Mouse (Mus musculus) myocyte (in vitro differentiated cells): ENCODE measurements around the gene Gnaz. TPM values are rescaled to one million over a fixed set of nuclear protein-coding genes. Genes with fewer than 3 reads are reported as not detected.
"Not testable (repeated sequence)": the region's sequence is repeated elsewhere in the genome, so short reads cannot be mapped to it uniquely, and the experiment has no call there.

Experiments used
- H3K27me3 ChIP-seq: one replicate; pipeline ENCODE4 v1.6.1; 2011; ENCODE audit not compliant: control insufficient read depth, insufficient read depth, insufficient read length
- H3K36me3 ChIP-seq: one replicate; pipeline ENCODE4 v1.6.1; 2011; ENCODE audit not compliant: control insufficient read depth, insufficient read depth
- H3K4me2 ChIP-seq: one replicate; pipeline ENCODE4 v1.6.1; 2011; ENCODE audit warnings: low read depth, control low read depth
- H3K4me3 ChIP-seq: one replicate; pipeline ENCODE4 v1.5.1; 2011; ENCODE audit warnings: mild to moderate bottlenecking, control low read depth, moderate library complexity
- H3K79me2 ChIP-seq: one replicate; pipeline ENCODE4 v1.6.1; 2011; ENCODE audit not compliant: control insufficient read depth, insufficient read depth
- H3ac ChIP-seq: one replicate; pipeline ENCODE4 v1.6.1; 2011; ENCODE audit not compliant: control insufficient read depth, insufficient read length
- CEBPB ChIP-seq: IDR thresholded peaks from 2 replicates; pipeline ENCODE4 v1.6.1; 2011; ENCODE audit warnings: mild to moderate bottlenecking, moderate library complexity; ENCODE audit not compliant: poor library complexity, insufficient read depth, severe bottlenecking
- E2F4 ChIP-seq: IDR thresholded peaks from one replicate; pipeline ENCODE4 v1.6.1; 2011; ENCODE audit warnings: mild to moderate bottlenecking, control low read depth, moderate library complexity; ENCODE audit not compliant: insufficient read depth
- MAX ChIP-seq: IDR thresholded peaks from one replicate; pipeline ENCODE4 v1.6.1; 2011; ENCODE audit warnings: low read depth, mild to moderate bottlenecking, control low read depth
- MYOD1 ChIP-seq, 3 experiments: IDR thresholded peaks; one replicate each; pipeline ENCODE4 v1.6.1; 2011; ENCODE audit warnings: control low read depth in 2 of 3, low read depth in 2 of 3, mild to moderate bottlenecking in 2 of 3, moderate library complexity in 1 of 3; ENCODE audit not compliant: insufficient read length in 2 of 3, control insufficient read depth in 1 of 3
- MYOG ChIP-seq, 3 experiments: IDR thresholded peaks; one replicate each; pipeline ENCODE4 v1.6.1; 2011; ENCODE audit warnings: control low read depth in 2 of 3, low read depth in 2 of 3, mild to moderate bottlenecking in 2 of 3; ENCODE audit not compliant: insufficient read length in 2 of 3, control insufficient read depth in 1 of 3, insufficient read depth in 1 of 3
- POLR2A ChIP-seq: IDR thresholded peaks from one replicate; pipeline ENCODE4 v1.6.1; 2011; ENCODE audit warnings: low read depth, mild to moderate bottlenecking, control low read depth, moderate library complexity; ENCODE audit not compliant: insufficient read length
- POLR2AphosphoS2 ChIP-seq: IDR thresholded peaks from one replicate; pipeline ENCODE4 v1.6.1; 2011; ENCODE audit warnings: low read depth, control low read depth; ENCODE audit not compliant: insufficient read length
- REST ChIP-seq: IDR thresholded peaks from one replicate; pipeline ENCODE4 v1.6.1; 2011; ENCODE audit warnings: mild to moderate bottlenecking, control low read depth, moderate library complexity; ENCODE audit not compliant: insufficient read depth, insufficient read length
- SRF ChIP-seq: IDR thresholded peaks from one replicate; pipeline ENCODE4 v1.6.1; 2011; ENCODE audit warnings: low read depth; ENCODE audit not compliant: control insufficient read depth, insufficient read length
- TCF12 ChIP-seq: IDR thresholded peaks from one replicate; pipeline ENCODE4 v1.6.1; 2011; ENCODE audit warnings: mild to moderate bottlenecking, control low read depth; ENCODE audit not compliant: poor library complexity, insufficient read depth, severe bottlenecking
- TCF3 ChIP-seq: IDR thresholded peaks from one replicate; pipeline ENCODE4 v1.6.1; 2011; ENCODE audit warnings: low read depth, control low read depth; ENCODE audit not compliant: insufficient read length
- USF1 ChIP-seq: IDR thresholded peaks from one replicate; pipeline ENCODE4 v1.6.1; 2011; ENCODE audit warnings: low read depth, mild to moderate bottlenecking, control low read depth, moderate library complexity
- polyA plus RNA-seq: library from polyadenylated mRNA; unstranded; fragments of >200 nt; fragmentation: generic; extraction: Trizol; gene quantifications from one replicate; pipeline ENCODE4 v1.2.1, GENCODE M21; 2012; ENCODE audit warnings: missing spikeins

The Gnaz gene
- polyA plus RNA-seq, 1 experiment = 0.54 TPM

GRCm38 (mm10) chr10:75032395-75032794 lies 65.4 kb downstream of the Gnaz start, which contains the start of gene Rsph14:
Gene Rsph14 (minus strand): TSS chr10:75032586.
- TF ChIP-seq CEBPB (no peak), E2F4 (no peak), SRF (no peak), MYOD1 (IDR thresholded peaks at IDR 0.05; ENCODE audit: control insufficient read depth in 1 of 3, insufficient read length in 2 of 3, low read depth in 2 of 3) (no peak), TCF12 (no peak), MAX (no peak), MYOG (IDR thresholded peaks at IDR 0.05; ENCODE audit: control insufficient read depth in 1 of 3, insufficient read depth in 1 of 3, insufficient read length in 2 of 3, low read depth in 2 of 3) (no peak), POLR2AphosphoS2 (no peak), REST (no peak), POLR2A (no peak), USF1 (no peak), TCF3 (no peak)
- H3ac ChIP-seq = no peak within 1 kb of the TSS
- no peak within 1 kb of the TSS for H3K4me3 ChIP-seq
- no peaks in the 10 kb centered on the region for H3K27me3 ChIP-seq
- H3K36me3 ChIP-seq = no peaks in the 10 kb centered on the region
- no peak within 1 kb of the TSS for H3K4me2 ChIP-seq
- H3K79me2 ChIP-seq = no peaks in the 10 kb centered on the region

GRCm38 (mm10) chr10:75036883-75037379 lies 70.0 kb downstream of the Gnaz start, which contains the start of gene Rab36:
Gene Rab36 (plus strand): TSS chr10:75037058.
- Histone ChIP-seq H3ac (no peak within 1 kb of the TSS), H3K79me2 (no peaks in the 10 kb centered on the region), H3K4me3 (peak within 1 kb of the TSS; percentile 14), H3K4me2 (peak within 1 kb of the TSS; percentile 87), H3K27me3 (no peaks in the 10 kb centered on the region), H3K36me3 (no peaks in the 10 kb centered on the region)
- TF ChIP-seq POLR2A (no peak), MAX (no peak), TCF12 (no peak), POLR2AphosphoS2 (no peak), USF1 (no peak), TCF3 (no peak), MYOG (IDR thresholded peaks at IDR 0.05; ENCODE audit: control insufficient read depth in 1 of 3, insufficient read depth in 1 of 3, insufficient read length in 2 of 3, low read depth in 2 of 3) (no peak), CEBPB (no peak), MYOD1 (IDR thresholded peaks at IDR 0.05; ENCODE audit: control insufficient read depth in 1 of 3, insufficient read length in 2 of 3, low read depth in 2 of 3) (no peak), REST (no peak), SRF (no peak), E2F4 (no peak)

- not testable (repeated sequence) for H3K4me3 ChIP-seq, H3K4me2 ChIP-seq, H3K36me3 ChIP-seq, H3K79me2 ChIP-seq, H3K27me3 ChIP-seq, H3ac ChIP-seq
Measured at GRCm38 (mm10) chr10:75042060-75042459, 75.1 kb downstream of the Gnaz start.

- no peaks in the 10 kb centered on the region for H3K27me3 ChIP-seq
- no peak overlapping the region for H3K4me2 ChIP-seq
- H3K79me2 ChIP-seq = no peaks in the 10 kb centered on the region
- TF ChIP-seq MAX = no peak
- no peak overlapping the region for H3ac ChIP-seq
- H3K4me3 ChIP-seq = no peak overlapping the region
- H3K36me3 ChIP-seq = no peaks in the 10 kb centered on the region
Measured at GRCm38 (mm10) chr10:75044459-75044858, 77.5 kb downstream of the Gnaz start.

- no peak for TF ChIP-seq POLR2A
- TF ChIP-seq USF1 = no peak
- no peak for TF ChIP-seq CEBPB
- no peak for TF ChIP-seq POLR2AphosphoS2
- no peak for TF ChIP-seq TCF12
- TF ChIP-seq MYOD1 (IDR thresholded peaks at IDR 0.05; ENCODE audit: control insufficient read depth in 1 of 3, insufficient read length in 2 of 3, low read depth in 2 of 3) = no peak
- no peak for TF ChIP-seq E2F4
- no peak for TF ChIP-seq TCF3
- no peak for TF ChIP-seq MYOG (IDR thresholded peaks at IDR 0.05; ENCODE audit: control insufficient read depth in 1 of 3, insufficient read depth in 1 of 3, insufficient read length in 2 of 3, low read depth in 2 of 3)
- TF ChIP-seq SRF = no peak
- TF ChIP-seq REST = no peak
- no peak for TF ChIP-seq MAX
- Histone ChIP-seq H3K4me2 (no peak overlapping the region), H3K79me2 (no peaks in the 10 kb centered on the region), H3K27me3 (no peaks in the 10 kb centered on the region), H3ac (no peak overlapping the region), H3K36me3 (no peaks in the 10 kb centered on the region), H3K4me3 (no peak overlapping the region)
Measured at GRCm38 (mm10) chr10:75045831-75046230, 78.9 kb downstream of the Gnaz start.

GRCm38 (mm10) chr10:75048711-75049110 lies 81.7 kb downstream of the Gnaz start:
- Histone ChIP-seq H3ac (no peak overlapping the region), H3K36me3 (no peaks in the 10 kb centered on the region), H3K79me2 (no peaks in the 10 kb centered on the region), H3K4me2 (no peak overlapping the region), H3K4me3 (no peak overlapping the region), H3K27me3 (no peaks in the 10 kb centered on the region)
- TF ChIP-seq SRF (no peak), CEBPB (no peak)
